Mouse (Mus musculus) stomach, postnatal 0 days (tissue): ENCODE results near the gene Fstl1.

Experiments used
- CTCF ChIP-seq: IDR thresholded peaks from 2 replicates; pipeline ENCODE4 v1.5.1; 2016; ENCODE audit warnings: antibody characterized with exemption, low read depth, mild to moderate bottlenecking, moderate library complexity
- EP300 ChIP-seq: optimal IDR thresholded peaks from 2 replicates; pipeline ENCODE3; 2016; ENCODE audit warnings: antibody characterized with exemption

GRCm38 (mm10) chr16:37879750-37880419 lies 103.2 kb downstream of the Fstl1 start:
- TF ChIP-seq CTCF (no peak), EP300 (no peak)
